Mouse (Mus musculus) heart, postnatal 10 days (tissue): ENCODE measurements around the gene Pxdc1. TPM values are rescaled to one million over a fixed set of nuclear protein-coding genes. Genes with fewer than 3 reads are reported as not detected.

Source experiments
- DNase-seq, 2 experiments: peaks; one replicate each; pipeline ENCODE4 v3.0.0; 2021
- intact Hi-C: fragments of 180-260 bp; cut with DNase I; formaldehyde crosslinking; loops from one replicate; pipeline ENCODE4 v1.15.1; 2025
- total RNA-seq, 2 experiments: library from RNA; stranded (reverse); gene quantifications; 2 replicates each; pipeline ENCODE4 v1.2.3; 2021

Pxdc1 gene
- 10 to 100 TPM; 18.2 to 24.3 TPM for total RNA-seq

GRCm38 (mm10) chr13:34653391-34653790, at the start of gene Pxdc1:
Gene Pxdc1 (minus strand): TSS chr13:34653486.
- intact Hi-C loops = loop anchor here (2.0 kb wide), 3 partner anchors 29 to 141 kb away; no protein-coding TSS in a partner anchor
- DNase-seq = peak; percentile 59 to 71

DNA sequence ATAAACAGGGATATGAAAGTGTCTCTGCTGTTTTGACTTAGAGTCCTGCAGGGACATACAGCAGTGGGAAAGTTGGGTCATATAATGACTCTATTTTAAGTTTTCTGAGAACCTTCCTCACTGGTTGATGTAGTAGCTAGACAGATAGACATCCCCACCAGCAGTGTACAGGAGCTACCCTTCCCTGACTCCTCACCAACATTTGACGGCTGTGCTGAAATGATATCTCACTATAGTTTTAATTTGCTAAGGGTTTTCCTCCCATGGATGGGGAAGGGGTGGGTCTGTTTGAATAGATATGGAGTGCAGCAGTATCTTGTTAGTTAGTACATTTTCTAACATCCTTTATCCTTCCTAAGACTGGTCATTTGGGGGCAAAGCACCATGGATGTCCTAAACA, 47.3 kb upstream of the Pxdc1 start:
- intact Hi-C loops = no loop called here
- DNase-seq = no peak

DNA sequence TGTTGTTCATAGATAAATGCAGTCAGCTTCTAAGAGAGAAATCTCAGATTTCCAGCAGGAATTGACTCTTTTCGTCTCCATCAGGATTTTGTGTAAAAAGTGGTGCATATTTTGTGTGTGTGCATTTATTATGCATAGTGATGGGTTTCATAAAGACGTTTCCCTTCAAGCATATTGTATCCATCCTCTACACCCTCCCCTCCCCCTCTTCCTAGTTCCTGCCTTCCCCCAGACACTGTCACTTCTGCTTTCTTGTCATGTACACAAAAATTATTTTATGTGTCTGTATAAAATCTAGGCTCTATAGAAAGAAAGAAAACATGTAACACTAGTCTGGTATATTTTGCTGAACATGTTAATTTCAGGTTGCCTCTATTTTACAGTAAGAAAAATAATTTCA, 46.8 kb upstream of the Pxdc1 start:
- intact Hi-C loops = no loop called here
- DNase-seq = no peak

DNA sequence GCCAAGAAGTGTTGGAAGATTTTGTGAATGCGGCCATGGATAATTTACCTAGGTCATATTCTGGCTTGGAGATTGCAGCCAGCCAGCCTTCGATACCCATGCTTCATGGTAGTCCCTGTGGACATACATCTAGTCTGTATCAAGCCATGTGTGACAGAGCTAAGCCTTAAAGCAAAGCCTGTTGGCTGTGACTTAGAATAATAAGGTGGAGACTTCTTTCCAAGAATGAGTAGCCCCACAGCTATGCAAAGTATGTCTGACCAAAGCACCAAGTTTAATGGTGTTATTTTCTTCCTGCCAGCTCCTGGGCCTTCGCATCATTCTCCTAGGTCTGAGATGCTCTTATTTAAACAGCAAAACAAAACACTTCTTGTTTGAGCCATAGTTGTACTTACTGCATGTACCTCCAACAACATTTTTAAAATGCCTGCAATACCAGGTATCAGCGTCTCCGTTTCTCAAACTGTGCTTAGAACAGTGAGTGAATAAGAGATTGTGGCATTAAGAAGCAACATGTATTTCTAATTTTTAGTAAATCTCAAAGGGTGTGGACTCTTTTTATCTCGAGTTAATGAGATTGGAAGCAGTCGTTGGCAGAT, 43.5 kb upstream of the Pxdc1 start:
- no peak for DNase-seq
- intact Hi-C loops = no loop called here

DNA sequence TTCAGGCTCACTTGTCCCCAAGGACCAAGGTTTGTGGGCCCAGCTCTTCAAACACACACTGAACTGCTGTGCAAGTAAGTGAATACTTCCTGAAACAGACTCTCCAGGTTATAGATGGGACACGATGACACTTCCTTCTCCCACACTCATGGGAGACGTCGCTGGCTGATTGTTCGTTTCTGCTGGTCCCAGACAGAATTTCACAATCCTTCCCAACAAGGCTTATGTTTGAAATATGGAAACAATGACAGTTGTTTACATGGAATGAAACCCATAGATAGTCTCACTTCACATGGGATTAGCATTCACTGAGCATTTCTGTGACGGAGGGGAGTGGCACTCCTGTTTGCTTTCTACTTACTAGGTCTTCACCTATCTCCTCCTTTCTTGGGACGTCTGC, 39.8 kb upstream of the Pxdc1 start:
- intact Hi-C loops = no loop called here
- no peak for DNase-seq

- no peak for DNase-seq
- intact Hi-C loops = no loop called here
These were observed 37.8 kb upstream of the Pxdc1 start for GRCm38 (mm10) chr13:34691049-34691448.

- DNase-seq = no peak
- intact Hi-C loops = no loop called here
These were observed 31.9 kb upstream of the Pxdc1 start for GRCm38 (mm10) chr13:34685008-34685765.

DNA sequence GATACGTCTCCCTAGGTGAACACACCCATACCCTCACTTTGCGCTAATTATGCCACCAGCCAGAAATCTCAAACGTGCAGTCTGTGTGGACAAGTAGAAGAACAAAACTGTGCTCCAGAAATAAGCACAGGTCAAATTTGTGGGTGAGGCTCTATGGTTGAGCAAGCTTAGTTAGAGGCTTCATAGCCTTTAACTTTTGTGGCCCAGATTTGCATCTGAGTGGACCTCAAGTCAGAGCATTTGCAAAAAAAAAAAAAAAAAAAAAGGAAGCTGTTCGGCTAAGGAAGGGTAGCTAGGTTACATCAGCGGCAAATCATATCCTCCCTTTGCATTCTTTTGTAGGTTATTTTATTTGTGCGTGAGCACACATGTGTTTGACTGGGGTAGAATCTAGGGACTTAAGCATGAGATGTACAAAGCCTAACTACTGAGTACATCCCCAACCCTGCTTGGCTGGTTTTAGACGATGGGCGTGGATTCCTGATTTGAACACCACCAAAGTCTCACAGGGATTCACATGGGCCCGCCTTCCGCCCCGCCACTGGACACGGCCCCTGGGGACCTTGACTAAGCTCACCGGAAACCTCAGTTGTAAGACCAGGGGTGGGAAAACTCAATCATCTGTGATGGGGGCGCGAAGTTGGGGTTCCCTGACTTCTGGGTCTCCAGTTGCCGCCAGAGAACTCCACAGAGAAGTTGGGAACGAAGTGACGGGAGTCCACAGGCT, 30.6 kb upstream of the Pxdc1 start:
- DNase-seq = peak; percentile 30 to 32
- intact Hi-C loops = loop anchor here (2.0 kb wide), 1 partner anchor 31 kb away; the partner anchor contains the start of gene Pxdc1

GRCm38 (mm10) chr13:34683270-34683669, 30.0 kb upstream of the Pxdc1 start:
- no peak for DNase-seq
- intact Hi-C loops = loop anchor here (2.0 kb wide), 1 partner anchor 30 kb away; the partner anchor contains the start of gene Pxdc1

DNA sequence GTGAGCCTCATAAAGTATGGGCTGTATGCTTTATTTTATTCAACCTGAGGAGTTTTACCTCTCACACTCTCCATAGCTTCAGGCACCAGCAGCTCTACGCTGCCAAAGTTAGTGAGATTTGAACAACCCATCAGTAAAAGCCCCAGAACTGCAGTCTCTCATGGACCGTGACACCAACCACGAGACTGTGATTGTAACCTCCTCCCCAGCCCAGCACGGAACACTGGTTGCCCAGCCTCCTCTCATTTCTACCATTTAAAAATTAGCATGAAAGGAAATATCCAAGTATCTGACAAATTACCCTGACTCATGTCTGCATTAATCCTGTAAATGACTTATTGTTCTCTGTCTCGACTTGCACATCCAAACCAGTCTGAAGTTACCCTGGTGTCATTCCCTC, 23.2 kb upstream of the Pxdc1 start:
- intact Hi-C loops = no loop called here
- no peak for DNase-seq

DNA sequence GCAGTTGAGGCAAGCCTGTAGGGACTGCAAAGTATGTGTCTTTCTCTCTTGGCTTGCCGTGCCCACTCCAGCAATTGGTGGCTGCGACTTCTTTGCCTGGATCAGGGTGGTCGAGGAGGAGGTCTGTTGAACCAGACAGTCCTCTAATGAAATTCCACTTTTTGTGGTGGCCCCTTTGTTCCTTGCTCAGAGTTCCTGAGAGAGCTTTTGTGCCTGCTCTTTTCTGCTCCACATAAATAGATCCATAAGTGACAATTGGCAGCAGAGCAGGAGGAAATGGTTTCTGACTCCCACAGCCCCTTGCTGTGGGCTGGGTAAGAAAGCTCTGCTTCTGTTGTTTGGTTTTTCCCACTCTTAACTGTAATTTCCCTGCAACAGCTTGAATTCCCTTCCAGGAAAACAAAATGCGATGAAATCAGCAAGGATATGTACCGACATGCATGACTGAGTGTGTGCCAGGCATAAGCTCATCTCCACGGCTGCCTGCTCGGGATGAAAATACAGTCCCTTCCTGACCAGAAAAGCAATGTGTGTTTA, 22.6 kb upstream of the Pxdc1 start:
- intact Hi-C loops = no loop called here
- no peak for DNase-seq

DNA sequence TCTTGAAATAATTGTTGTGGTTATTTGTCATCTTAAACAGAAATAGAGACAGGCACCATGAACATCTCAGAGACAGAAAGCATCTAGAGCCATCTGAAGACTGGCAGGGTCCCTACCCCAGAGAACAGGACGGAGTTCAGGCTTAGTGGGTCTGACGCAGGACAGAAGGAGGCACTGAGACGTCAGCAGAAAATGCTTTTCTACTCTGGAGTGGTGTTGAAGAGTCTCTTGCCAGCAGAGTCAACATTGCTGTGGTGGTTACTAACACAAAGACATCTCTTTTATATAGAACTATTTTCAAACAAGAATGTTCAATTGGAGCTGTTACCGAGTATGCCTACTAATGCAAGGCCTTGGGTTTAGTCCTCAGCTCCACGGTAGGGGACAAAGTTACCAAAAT, 20.1 kb upstream of the Pxdc1 start:
- no peak for DNase-seq

DNA sequence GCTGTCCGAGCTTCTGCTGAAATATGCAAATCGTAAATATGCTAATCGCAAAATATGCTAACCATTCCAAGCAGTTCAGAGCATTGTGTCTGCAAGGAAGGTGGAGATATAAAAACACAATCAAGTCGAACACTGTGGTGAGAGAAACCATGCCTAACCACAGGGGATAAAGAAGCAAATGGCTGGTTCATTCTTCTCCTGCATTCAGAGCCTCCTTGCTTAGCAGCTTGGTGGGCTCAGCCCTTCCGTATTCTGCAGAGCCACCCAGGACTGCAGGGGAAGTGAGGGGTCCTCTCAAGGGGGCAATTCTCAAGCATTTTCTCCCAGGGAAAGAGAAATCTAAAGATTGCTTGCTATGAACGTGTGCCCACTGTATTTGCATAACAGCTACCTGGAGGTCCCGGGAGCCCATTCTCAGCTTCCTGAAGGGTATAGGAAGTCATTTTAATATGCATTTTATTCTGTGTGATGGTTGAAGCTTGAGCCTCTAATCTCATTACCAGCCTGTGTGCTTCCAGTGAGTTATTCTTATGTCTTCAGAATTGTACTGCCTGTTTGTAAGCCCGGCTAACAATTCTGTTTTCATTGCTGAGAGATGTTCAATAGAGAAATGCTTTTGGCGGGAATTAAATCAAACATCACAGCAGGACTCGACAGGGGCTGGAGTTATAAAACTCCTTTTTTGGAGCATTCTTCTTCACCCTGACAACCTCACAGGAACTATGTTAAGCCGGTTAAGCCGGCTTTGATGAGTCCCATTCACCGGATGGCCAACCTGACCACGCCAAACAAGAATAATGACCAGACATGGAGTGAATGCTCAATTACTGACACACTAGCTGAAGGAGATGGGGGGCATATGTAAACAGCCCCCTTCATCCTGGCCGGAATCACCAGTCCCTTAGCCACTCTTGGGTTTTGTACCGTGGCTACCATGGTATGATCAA, 16.9 kb upstream of the Pxdc1 start:
- DNase-seq = no peak

More for the DNA sequence above, 20.1 kb upstream of the Pxdc1 start:
- intact Hi-C loops = no loop called here

GRCm38 (mm10) chr13:34667197-34667596, 13.9 kb upstream of the Pxdc1 start:
- intact Hi-C loops = no loop called here
- DNase-seq = no peak

More for the DNA sequence above, 16.9 kb upstream of the Pxdc1 start:
- intact Hi-C loops = no loop called here

GRCm38 (mm10) chr13:34665074-34665473, 11.8 kb upstream of the Pxdc1 start:
- intact Hi-C loops = no loop called here
- no peak for DNase-seq

DNA sequence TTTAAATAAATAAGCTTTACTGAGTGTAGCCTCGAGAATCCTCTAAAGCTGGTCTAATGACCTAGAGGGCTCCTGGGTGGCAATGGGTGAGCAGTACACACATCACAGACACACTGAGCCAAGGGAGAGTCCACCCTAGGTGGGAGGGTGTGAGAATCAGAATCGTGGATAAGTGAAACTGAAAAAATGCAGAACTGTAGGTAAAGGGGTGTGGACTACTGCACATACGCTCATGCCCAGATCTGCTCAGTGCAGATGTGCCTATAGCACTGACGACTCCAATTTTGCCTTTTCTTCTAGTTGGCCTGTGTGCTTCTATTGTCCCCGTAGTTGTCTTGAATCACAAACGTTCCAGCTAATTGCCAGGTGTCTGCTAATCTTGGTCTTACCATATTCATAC, 10.5 kb upstream of the Pxdc1 start:
- intact Hi-C loops = no loop called here
- no peak for DNase-seq

GRCm38 (mm10) chr13:34659507-34659906, 6.2 kb upstream of the Pxdc1 start:
- DNase-seq = no peak
- intact Hi-C loops = no loop called here

DNA sequence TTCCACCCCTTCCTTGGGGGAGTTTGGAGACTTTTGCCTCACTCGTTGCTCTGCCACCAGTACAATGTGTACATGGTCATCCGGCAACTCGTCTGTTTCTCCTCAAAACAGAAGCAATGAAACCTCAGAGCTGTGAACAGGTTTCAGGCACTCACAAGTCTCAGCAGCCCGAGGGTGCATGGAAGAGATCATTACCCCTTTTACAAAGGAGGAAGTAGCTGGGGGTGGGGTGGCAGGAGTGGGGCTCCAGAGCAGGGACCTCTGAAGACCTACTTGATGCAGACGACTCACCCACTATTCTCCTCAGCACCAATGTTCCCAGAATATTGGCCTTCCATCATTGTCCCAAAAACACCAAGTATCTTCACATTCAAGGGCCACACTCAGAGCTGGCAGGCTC, 3.1 kb upstream of the Pxdc1 start:
- DNase-seq = no peak
- intact Hi-C loops = no loop called here

GRCm38 (mm10) chr13:34652353-34653241, 689 bp downstream of the Pxdc1 start:
- intact Hi-C loops = loop anchor here (1.0 to 2.0 kb wide), 4 partner anchors 30 to 142 kb away; no protein-coding TSS in a partner anchor
- DNase-seq = peak; percentile 87 to 90
